Mouse (Mus musculus) heart, postnatal 0 days (tissue): ENCODE measurements around the gene Trmt11. TPM values are rescaled to one million over a fixed set of nuclear protein-coding genes. Genes with fewer than 3 reads are reported as not detected.
"Not testable (repeated sequence)": the region's sequence is repeated elsewhere in the genome, so short reads cannot be mapped to it uniquely, and the experiment has no call there.

Experiments
- ATAC-seq: fragments of 200-750 bp; cut with Nextera tagmentation; 2 replicates; pipeline ENCODE4 v1.8.0; 2017; ENCODE audit warnings: low read depth, moderate number of reproducible peaks, moderate library complexity; ENCODE audit not compliant: insufficient read depth
- DNase-seq: peaks from one replicate; pipeline ENCODE4 v3.0.0-alpha.2; 2016; ENCODE audit warnings: low spot score
- H3K27ac ChIP-seq: fragments of 300-500 bp; sonication (generic); 2 replicates; pipeline ENCODE4 v1.5.1; 2014; ENCODE audit warnings: low read depth, mild to moderate bottlenecking
- H3K27me3 ChIP-seq: fragments of 300-500 bp; sonication (generic); 2 replicates; pipeline ENCODE4 v1.6.1; 2014; ENCODE audit warnings: low read length, mixed read lengths; ENCODE audit not compliant: control insufficient read depth, insufficient read depth
- H3K36me3 ChIP-seq: fragments of 300-500 bp; sonication (generic); replicated peaks from 2 replicates; pipeline ENCODE4 v1.6.1; 2014; ENCODE audit warnings: low read length, mixed read lengths; ENCODE audit not compliant: control insufficient read depth, insufficient read depth
- H3K4me1 ChIP-seq: fragments of 300-500 bp; sonication (generic); 2 replicates; pipeline ENCODE4 v1.6.1; 2014; ENCODE audit warnings: antibody characterized with exemption; ENCODE audit not compliant: control insufficient read depth, insufficient read depth
- H3K4me2 ChIP-seq: fragments of 300-500 bp; sonication (generic); 2 replicates; pipeline ENCODE4 v1.6.1; 2014; ENCODE audit warnings: low read depth, mild to moderate bottlenecking, low read length, moderate library complexity
- H3K4me3 ChIP-seq: fragments of 300-500 bp; sonication (generic); 2 replicates; pipeline ENCODE4 v1.5.1; 2014; ENCODE audit warnings: low read depth, low read length
- H3K9ac ChIP-seq: fragments of 300-500 bp; sonication (generic); replicated peaks from 2 replicates; pipeline ENCODE4 v1.6.1; 2014; ENCODE audit warnings: low read depth, low read length, mixed read lengths
- H3K9me3 ChIP-seq: fragments of 300-500 bp; sonication (generic); replicated peaks from 2 replicates; pipeline ENCODE4 v1.6.1; 2016; ENCODE audit warnings: low read length; ENCODE audit not compliant: control insufficient read depth
- CTCF ChIP-seq: IDR thresholded peaks from 2 replicates; pipeline ENCODE4 v1.5.1; 2016; ENCODE audit warnings: antibody characterized with exemption, control low read depth, low read depth
- EP300 ChIP-seq: IDR thresholded peaks from 2 replicates; pipeline ENCODE4 v1.6.1; 2016; ENCODE audit warnings: antibody characterized with exemption, low read depth
- WGBS: fragments of 180-500 bp; shearing (Covaris S2); extraction: QIAGEN DNeasy Blood & Tissue Kit; methylation state at CpG from one replicate; pipeline ENCODE4 v1.1.7; 2014; 5-methylcytosine and 5-hydroxymethylcytosine counted together
- polyA plus RNA-seq: library from polyadenylated mRNA; unstranded; fragments of >200 nt; fragmentation: Nextera tagmentation; extraction: Ambion mirVana; gene quantifications from 2 replicates; pipeline ENCODE4 v1.2.1, GENCODE M21; 2015
- total RNA-seq: library from RNA; depleted of rRNA; stranded (reverse); fragments of >200 nt; gene quantifications from 2 replicates; pipeline ENCODE4 v1.2.3, GENCODE M21; 2014; ENCODE audit warnings: low replicate concordance; rRNA removed

Trmt11 gene
- 4.0 and 9.1 TPM in 2 replicates for total RNA-seq
- 8.7 and 11.3 TPM in 2 replicates for polyA plus RNA-seq

DNA sequence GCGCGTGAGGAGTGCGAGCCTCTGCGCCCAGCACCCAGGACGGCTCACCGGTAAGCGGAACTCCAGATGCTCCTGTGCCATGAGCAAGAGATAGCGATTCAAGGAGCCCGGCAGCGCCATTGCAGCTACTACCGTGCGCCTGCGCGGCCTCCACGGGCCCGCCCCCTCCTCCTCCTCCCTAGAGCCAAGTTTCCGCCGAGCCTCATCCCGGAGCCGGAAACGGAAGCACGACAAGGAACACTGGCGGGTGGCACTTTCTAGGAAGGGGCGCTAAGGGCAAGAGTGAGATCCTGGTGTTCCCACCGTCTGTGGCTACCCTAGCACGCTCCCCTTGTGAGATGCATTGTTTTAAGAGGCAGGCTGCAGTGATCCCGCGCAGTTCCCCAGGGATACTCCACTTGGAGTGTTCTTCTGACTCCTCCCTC is at the start of gene Trmt11:
Gene Trmt11, minus strand, starts transcription at position 208 of the 425 bp plus-strand sequence.
- Histone ChIP-seq H3K4me3 (peak within 1 kb of the TSS; percentile 95), H3K4me2 (peak within 1 kb of the TSS; percentile 92), H3K4me1 (peaks cover 7% of the 10 kb centered on the region), H3K27me3 (no peaks in the 10 kb centered on the region), H3K27ac (peak within 1 kb of the TSS; percentile 88), H3K9me3 (no peaks in the 10 kb centered on the region), H3K36me3 (peaks cover 7% of the 10 kb centered on the region), H3K9ac (peak within 1 kb of the TSS; percentile 88)
- TF ChIP-seq CTCF (no peak), EP300 (no peak; the same call in 1 of the 2 replicates)
- peak; percentile 98 for ATAC-seq
- under 1% methylated on average over 25 of the region's 28 CpGs for WGBS
- DNase-seq: peak; percentile 93

GRCm38 (mm10) chr10:30647681-30648080 is 47.1 kb upstream of the Trmt11 start:
- no peaks in the 10 kb centered on the region for H3K4me1 ChIP-seq
- no peak overlapping the region for H3K9ac ChIP-seq
- DNase-seq (no peak), ATAC-seq (no peak)
- no peaks in the 10 kb centered on the region for H3K27me3 ChIP-seq
- H3K4me2 ChIP-seq: no peak overlapping the region
- no peak overlapping the region for H3K27ac ChIP-seq
- 69% methylated on average over 2 of the region's 2 CpGs for WGBS
- H3K9me3 ChIP-seq: no peaks in the 10 kb centered on the region
- no peak overlapping the region for H3K4me3 ChIP-seq
- H3K36me3 ChIP-seq: peaks cover 9% of the 10 kb centered on the region
- TF ChIP-seq CTCF: no peak
- no peak for TF ChIP-seq EP300

- Histone ChIP-seq H3K9ac (no peak overlapping the region), H3K9me3 (no peaks in the 10 kb centered on the region), H3K27me3 (no peaks in the 10 kb centered on the region), H3K36me3 (no peaks in the 10 kb centered on the region), H3K4me2 (no peak overlapping the region), H3K4me1 (no peaks in the 10 kb centered on the region), H3K27ac (no peak overlapping the region), H3K4me3 (no peak overlapping the region)
- ATAC-seq (no peak), DNase-seq (no peak)
- WGBS: 82% methylated on average over 3 of the region's 3 CpGs
- TF ChIP-seq CTCF: no peak
- TF ChIP-seq EP300: no peak
Measured at GRCm38 (mm10) chr10:30638216-30638615, 37.7 kb upstream of the Trmt11 start.

DNA sequence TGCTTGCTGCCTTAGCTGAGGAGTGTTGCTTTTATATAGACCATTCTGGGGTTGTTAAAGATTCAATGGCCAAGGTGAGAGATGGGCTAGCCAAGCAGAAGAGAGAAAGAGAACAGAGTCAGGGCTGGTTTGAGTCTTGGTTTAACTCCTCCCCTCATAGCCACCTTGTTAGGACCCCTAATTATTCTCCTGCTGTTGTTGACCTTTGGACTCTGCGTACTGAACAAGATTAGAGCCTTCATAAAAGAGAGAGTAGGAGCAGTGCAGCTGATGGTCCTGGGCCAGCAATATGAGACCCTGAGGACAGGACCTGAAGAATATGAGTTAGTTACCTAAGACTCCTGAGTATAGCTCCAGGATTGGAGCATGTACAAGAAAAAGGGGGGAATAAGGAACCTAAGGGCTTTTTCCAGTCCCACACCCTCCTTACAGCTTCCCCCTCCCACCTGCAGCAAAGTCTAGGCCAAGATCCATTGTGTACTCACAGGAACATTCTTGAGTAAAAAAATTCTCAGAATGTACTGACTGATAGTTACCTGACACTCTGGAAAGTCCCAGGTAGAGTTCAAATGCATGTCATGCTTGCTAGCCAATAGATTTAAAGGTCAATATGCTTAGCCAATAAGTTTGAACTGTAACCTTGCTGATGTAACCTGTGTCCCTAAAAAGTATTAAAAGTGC is 36.1 kb upstream of the Trmt11 start:
- not testable (repeated sequence) for H3K4me3 ChIP-seq, DNase-seq, H3K27me3 ChIP-seq, H3K27ac ChIP-seq, H3K4me1 ChIP-seq, H3K9ac ChIP-seq, H3K9me3 ChIP-seq, H3K4me2 ChIP-seq, ATAC-seq, H3K36me3 ChIP-seq
- 77% methylated on average over 1 of the region's 1 CpGs for WGBS

DNA sequence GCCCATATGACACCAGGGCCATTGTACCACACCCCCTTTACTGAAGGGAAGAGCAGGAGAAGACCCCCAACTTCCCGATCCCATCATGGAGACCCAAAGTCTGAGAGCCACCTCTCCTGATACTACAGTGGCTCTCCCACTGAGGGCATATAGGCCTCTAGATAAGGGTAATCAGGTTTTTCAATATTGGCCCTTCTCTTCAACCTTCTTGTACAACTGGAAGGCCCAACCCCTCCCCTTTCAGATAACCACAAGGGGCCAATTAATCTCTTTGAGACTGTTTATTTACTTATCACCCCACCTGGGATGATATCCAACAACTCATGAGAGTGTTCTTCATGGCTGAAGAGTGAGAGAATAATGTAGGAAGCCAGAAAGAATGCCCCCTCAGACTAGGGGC is 32.2 kb upstream of the Trmt11 start:
- Histone ChIP-seq H3K9me3 (no peaks in the 10 kb centered on the region), H3K9ac (no peak overlapping the region), H3K4me3 (no peak overlapping the region), H3K27ac (no peak overlapping the region), H3K27me3 (no peaks in the 10 kb centered on the region), H3K36me3 (no peaks in the 10 kb centered on the region), H3K4me1 (no peaks in the 10 kb centered on the region), H3K4me2 (no peak overlapping the region)
- 80% methylated on average over 1 of the region's 1 CpGs for WGBS
- TF ChIP-seq CTCF (no peak), EP300 (no peak)
- DNase-seq (no peak), ATAC-seq (no peak)

DNA sequence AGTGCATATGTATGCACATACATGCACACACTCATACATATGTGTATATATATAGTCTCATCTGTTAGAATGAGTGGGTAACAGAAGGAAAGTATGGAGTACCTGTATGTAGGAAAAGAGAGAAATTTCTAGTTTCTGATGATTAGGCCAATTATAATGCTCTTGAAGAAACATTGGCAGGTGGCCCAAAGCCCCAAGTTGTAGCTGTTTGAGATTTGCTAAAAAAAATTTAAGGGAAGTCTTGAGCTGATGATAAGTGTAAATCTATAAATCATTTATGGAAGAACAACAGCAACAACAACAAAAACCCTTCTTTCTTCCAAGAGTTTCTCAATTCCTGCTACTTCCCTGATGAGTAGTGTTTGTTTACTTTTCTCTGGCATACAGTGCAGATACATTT is 29.4 kb upstream of the Trmt11 start:
- H3K4me2 ChIP-seq: no peak overlapping the region
- H3K27ac ChIP-seq: no peak overlapping the region
- ATAC-seq: no peak
- H3K4me3 ChIP-seq: no peak overlapping the region
- no peaks in the 10 kb centered on the region for H3K27me3 ChIP-seq
- no peaks in the 10 kb centered on the region for H3K9me3 ChIP-seq
- no peaks in the 10 kb centered on the region for H3K4me1 ChIP-seq
- H3K9ac ChIP-seq: no peak overlapping the region
- H3K36me3 ChIP-seq: no peaks in the 10 kb centered on the region
- TF ChIP-seq EP300 (no peak), CTCF (no peak)
- DNase-seq: no peak
